Mouse (Mus musculus) kidney, embryonic 16.5 days (tissue): ENCODE measurements at regions not wholly inside any gene's neighbourhood (a gene's known extent, or its start where the extent isn't known, plus 50 kb on each side); places are given as distances from the start of the nearest gene placed in this dataset.

Experiments used
- ATAC-seq: fragments of 200-750 bp; cut with Nextera tagmentation; 2 replicates; pipeline ENCODE4 v1.8.0; 2017; ENCODE audit warnings: moderate TSS enrichment; ENCODE audit not compliant: low FRiP score, low TSS enrichment
- H3K27ac ChIP-seq: fragments of 300-500 bp; sonication (generic); 2 replicates; pipeline ENCODE4 v1.5.1; 2014; ENCODE audit warnings: low read length
- H3K27me3 ChIP-seq: fragments of 300-500 bp; sonication (generic); 2 replicates; pipeline ENCODE4 v1.6.1; 2014; ENCODE audit warnings: low read length, control low read depth, mixed read lengths; ENCODE audit not compliant: insufficient read depth
- H3K36me3 ChIP-seq: fragments of 300-500 bp; sonication (generic); 2 replicates; pipeline ENCODE4 v1.6.1; 2014; ENCODE audit warnings: low read length, control low read depth, mixed read lengths; ENCODE audit not compliant: insufficient read depth
- H3K4me1 ChIP-seq: fragments of 300-500 bp; sonication (generic); 2 replicates; pipeline ENCODE4 v1.6.1; 2014; ENCODE audit warnings: low read length, control low read depth, mixed read lengths; ENCODE audit not compliant: insufficient read depth
- H3K4me2 ChIP-seq: fragments of 300-500 bp; sonication (generic); replicated peaks from 2 replicates; pipeline ENCODE4 v1.6.1; 2014; ENCODE audit warnings: low read depth, low read length
- H3K4me3 ChIP-seq: fragments of 300-500 bp; sonication (generic); 2 replicates; pipeline ENCODE4 v1.5.1; 2014; ENCODE audit warnings: mild to moderate bottlenecking, low read length
- H3K9ac ChIP-seq: fragments of 300-500 bp; sonication (generic); replicated peaks from 2 replicates; pipeline ENCODE4 v1.6.1; 2014; ENCODE audit warnings: low read length
- H3K9me3 ChIP-seq: fragments of 300-500 bp; sonication (generic); 2 replicates; pipeline ENCODE4 v1.6.1; 2016; ENCODE audit warnings: low read length, control low read depth
- WGBS: fragments of 180-500 bp; shearing (Covaris S2); extraction: QIAGEN DNeasy Blood & Tissue Kit; methylation state at CpG from one replicate; pipeline ENCODE4 v1.1.7; 2014; 5-methylcytosine and 5-hydroxymethylcytosine counted together

DNA sequence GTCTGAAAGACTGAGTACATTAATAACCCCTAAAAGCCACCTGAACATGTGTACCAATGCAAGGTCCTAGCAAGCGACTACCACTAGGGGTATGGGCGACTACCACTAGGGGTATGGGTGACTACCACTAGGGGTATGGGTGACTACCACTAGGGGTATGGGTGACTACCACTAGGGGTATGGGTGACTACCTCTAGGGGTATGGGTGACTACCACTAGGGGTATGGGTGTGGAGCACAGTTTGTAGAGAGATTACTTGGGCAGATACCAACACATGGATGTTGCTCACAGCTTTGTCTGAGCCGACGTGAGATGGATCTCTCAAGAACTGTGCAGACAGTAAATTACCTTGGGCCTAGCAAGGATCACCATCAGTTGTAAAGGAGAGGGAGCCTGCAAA, 299.2 kb upstream of the Kcnh8 start:
- Histone ChIP-seq H3K27ac (no peak overlapping the region), H3K9me3 (no peaks in the 10 kb centered on the region), H3K36me3 (no peaks in the 10 kb centered on the region), H3K4me1 (no peaks in the 10 kb centered on the region), H3K4me3 (no peak overlapping the region), H3K27me3 (no peaks in the 10 kb centered on the region), H3K9ac (no peak overlapping the region), H3K4me2 (no peak overlapping the region)
- WGBS, result 94% methylated on average over 4 of the region's 4 CpGs
- no peak for ATAC-seq

- 89% methylated on average over 4 of the region's 4 CpGs for WGBS
- ATAC-seq, result no peak
- Histone ChIP-seq H3K4me3 (no peak overlapping the region), H3K4me1 (no peaks in the 10 kb centered on the region), H3K27me3 (no peaks in the 10 kb centered on the region), H3K4me2 (no peak overlapping the region), H3K9me3 (no peaks in the 10 kb centered on the region), H3K27ac (no peak overlapping the region), H3K9ac (no peak overlapping the region), H3K36me3 (no peaks in the 10 kb centered on the region)
These were observed 302.7 kb upstream of the Kcnh8 start for GRCm38 (mm10) chr17:52299769-52300168.

DNA sequence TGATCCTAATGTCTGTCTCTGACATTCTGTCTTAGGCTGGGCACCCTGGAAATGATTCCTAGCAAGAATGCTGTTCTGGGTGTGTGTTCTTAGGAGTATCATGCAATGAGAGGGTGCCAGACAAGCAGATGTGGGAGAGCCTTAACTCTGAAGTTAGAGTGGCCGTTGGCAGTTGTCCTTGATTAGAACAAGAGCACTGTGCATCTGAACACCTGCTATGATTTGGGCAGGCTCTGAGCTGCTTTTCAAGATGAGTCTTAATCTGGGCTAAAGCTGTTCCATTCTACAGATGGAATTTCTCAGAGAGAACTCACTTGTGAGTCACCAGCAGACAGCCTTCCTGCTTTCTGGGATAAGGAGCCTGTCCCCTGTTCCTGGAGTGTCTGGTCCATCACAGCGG, 317.1 kb upstream of the Kcnh8 start:
- 90% methylated on average over 2 of the region's 2 CpGs for WGBS
- H3K4me3 ChIP-seq, result no peak overlapping the region
- H3K4me1 ChIP-seq, result no peaks in the 10 kb centered on the region
- no peak overlapping the region for H3K9ac ChIP-seq
- no peak overlapping the region for H3K4me2 ChIP-seq
- H3K9me3 ChIP-seq, result no peaks in the 10 kb centered on the region
- H3K27me3 ChIP-seq, result no peaks in the 10 kb centered on the region
- ATAC-seq, result no peak
- no peak overlapping the region for H3K27ac ChIP-seq
- H3K36me3 ChIP-seq, result no peaks in the 10 kb centered on the region

DNA sequence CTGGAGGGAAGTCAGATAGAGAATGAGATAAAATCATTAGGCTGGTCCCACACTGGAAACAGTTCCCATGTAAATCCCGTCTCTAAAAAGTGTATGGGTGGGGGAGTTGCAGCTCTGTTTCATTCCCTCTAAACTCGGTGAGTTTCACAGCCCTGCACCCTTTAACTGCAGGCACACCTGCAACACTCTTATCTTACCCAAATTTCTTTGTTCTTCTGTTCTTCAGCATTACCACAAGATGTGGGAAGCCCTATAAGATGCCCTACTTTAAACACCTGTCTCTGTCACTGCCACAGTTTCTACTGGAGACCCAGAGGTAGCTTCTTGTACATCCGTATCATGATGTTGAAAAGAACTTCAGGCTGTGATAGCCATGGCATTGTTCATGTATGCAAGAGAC, 320.2 kb upstream of the Kcnh8 start:
- no peaks in the 10 kb centered on the region for H3K27me3 ChIP-seq
- H3K4me1 ChIP-seq, result no peaks in the 10 kb centered on the region
- 52% methylated on average over 3 of the region's 3 CpGs for WGBS
- no peak overlapping the region for H3K4me3 ChIP-seq
- no peaks in the 10 kb centered on the region for H3K36me3 ChIP-seq
- H3K27ac ChIP-seq, result no peak overlapping the region
- no peaks in the 10 kb centered on the region for H3K9me3 ChIP-seq
- no peak overlapping the region for H3K4me2 ChIP-seq
- H3K9ac ChIP-seq, result no peak overlapping the region
- ATAC-seq, result no peak

DNA sequence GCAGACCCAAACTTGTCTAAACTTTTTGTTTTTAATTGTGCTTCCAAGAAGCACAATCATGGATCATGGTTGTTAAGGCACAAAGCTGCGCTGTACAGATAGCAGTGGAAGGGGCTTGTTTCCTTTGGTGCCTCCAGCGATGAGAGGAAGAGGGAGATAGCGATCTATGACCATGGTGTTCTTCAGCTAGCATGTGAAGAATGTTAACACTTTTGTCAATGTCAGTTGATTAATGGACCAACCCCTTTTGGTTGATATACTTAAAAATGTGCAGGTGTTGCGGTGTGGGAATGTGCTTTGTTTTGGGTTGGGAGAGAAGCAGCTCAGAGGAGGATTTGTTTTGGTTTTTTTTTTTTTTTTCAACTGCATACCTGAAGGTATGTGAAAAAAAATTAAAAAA, 324.0 kb upstream of the Kcnh8 start:
- Histone ChIP-seq H3K36me3 (no peaks in the 10 kb centered on the region), H3K4me2 (no peak overlapping the region), H3K4me3 (no peak overlapping the region), H3K9ac (no peak overlapping the region), H3K4me1 (no peaks in the 10 kb centered on the region), H3K27me3 (no peaks in the 10 kb centered on the region), H3K27ac (no peak overlapping the region), H3K9me3 (no peaks in the 10 kb centered on the region)
- 70% methylated on average over 4 of the region's 4 CpGs for WGBS
- no peak for ATAC-seq

DNA sequence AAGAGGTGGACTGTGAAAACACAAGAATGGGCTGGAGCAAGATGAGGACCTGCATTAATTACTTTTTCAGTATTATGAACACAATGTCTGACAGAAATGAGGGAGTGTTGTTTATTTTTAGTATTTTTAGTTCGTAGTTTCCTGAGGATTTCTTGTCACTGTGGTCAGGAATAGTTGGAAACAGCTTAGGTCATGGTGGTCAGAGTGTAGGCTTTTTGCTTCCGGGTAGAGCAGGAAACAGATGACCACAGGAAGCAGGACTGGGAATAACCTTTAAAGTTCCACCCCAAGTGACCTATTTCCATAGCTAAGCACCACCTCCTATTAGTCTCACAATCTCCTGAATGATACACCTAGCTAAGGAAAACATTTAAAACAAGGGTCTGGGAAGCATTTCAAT, 333.7 kb upstream of the Kcnh8 start:
- ATAC-seq, result no peak
- Histone ChIP-seq H3K9me3 (no peaks in the 10 kb centered on the region), H3K27ac (no peak overlapping the region), H3K4me1 (no peaks in the 10 kb centered on the region), H3K36me3 (no peaks in the 10 kb centered on the region), H3K4me2 (no peak overlapping the region), H3K4me3 (no peak overlapping the region), H3K27me3 (no peaks in the 10 kb centered on the region), H3K9ac (no peak overlapping the region)
- 56% methylated on average over 2 of the region's 2 CpGs for WGBS

DNA sequence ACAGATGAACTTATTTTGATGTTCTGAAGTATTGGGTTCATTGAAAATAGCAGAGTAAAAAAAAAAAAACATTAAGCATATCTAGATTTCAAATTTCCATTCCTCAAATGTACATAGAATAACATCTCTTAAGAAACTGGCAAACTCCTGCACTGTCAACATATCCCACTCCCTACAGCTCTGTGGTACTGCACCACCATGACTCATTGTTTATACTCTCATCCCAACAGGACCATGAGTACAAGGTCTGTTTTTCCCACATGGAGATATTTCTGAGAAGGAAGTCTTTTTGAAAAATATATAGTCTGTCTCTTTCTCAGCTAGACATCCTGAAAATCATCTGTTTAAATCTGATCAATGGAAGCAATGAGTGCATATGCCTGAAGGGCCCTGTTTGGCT, 351.2 kb upstream of the Kcnh8 start:
- no peaks in the 10 kb centered on the region for H3K4me1 ChIP-seq
- H3K9ac ChIP-seq, result no peak overlapping the region
- no peak for ATAC-seq
- H3K27me3 ChIP-seq, result no peaks in the 10 kb centered on the region
- no peak overlapping the region for H3K27ac ChIP-seq
- H3K36me3 ChIP-seq, result no peaks in the 10 kb centered on the region
- H3K4me2 ChIP-seq, result no peak overlapping the region
- no peak overlapping the region for H3K4me3 ChIP-seq
- no peaks in the 10 kb centered on the region for H3K9me3 ChIP-seq

GRCm38 (mm10) chr17:52225584-52225983, 376.9 kb upstream of the Kcnh8 start:
- H3K4me3 ChIP-seq, result no peak overlapping the region
- ATAC-seq, result no peak
- no peaks in the 10 kb centered on the region for H3K9me3 ChIP-seq
- H3K4me1 ChIP-seq, result no peaks in the 10 kb centered on the region
- no peak overlapping the region for H3K27ac ChIP-seq
- no peak overlapping the region for H3K4me2 ChIP-seq
- no peaks in the 10 kb centered on the region for H3K36me3 ChIP-seq
- 81% methylated on average over 3 of the region's 3 CpGs for WGBS
- H3K27me3 ChIP-seq, result no peaks in the 10 kb centered on the region
- H3K9ac ChIP-seq, result no peak overlapping the region

GRCm38 (mm10) chr17:52220422-52220821, 382.1 kb upstream of the Kcnh8 start:
- H3K27me3 ChIP-seq, result no peaks in the 10 kb centered on the region
- no peak for ATAC-seq
- H3K4me1 ChIP-seq, result no peaks in the 10 kb centered on the region
- no peak overlapping the region for H3K4me2 ChIP-seq
- 90% methylated on average over 3 of the region's 3 CpGs for WGBS
- no peak overlapping the region for H3K9ac ChIP-seq
- H3K36me3 ChIP-seq, result no peaks in the 10 kb centered on the region
- no peak overlapping the region for H3K27ac ChIP-seq
- no peaks in the 10 kb centered on the region for H3K9me3 ChIP-seq
- H3K4me3 ChIP-seq, result no peak overlapping the region

DNA sequence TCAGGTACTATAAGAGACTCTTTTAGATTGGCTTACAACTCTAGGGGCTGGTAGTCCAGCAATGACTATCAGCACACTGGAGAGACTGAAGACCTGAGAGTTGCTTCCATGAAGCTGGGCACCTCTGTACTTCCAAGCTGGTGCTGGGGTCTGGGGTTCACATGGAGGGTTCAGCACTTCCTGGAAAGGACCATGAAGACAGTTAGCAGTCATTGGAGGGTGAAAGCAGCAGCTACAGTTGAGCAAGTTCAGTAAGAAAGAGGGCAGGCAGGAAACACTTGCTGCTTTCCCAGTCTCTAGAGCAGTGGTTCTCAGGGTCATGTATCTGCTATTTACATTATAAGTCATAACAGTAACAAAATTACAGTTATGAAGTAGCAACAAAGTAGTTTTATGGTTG, 384.3 kb upstream of the Satb1 start:
- no peak overlapping the region for H3K4me2 ChIP-seq
- H3K9ac ChIP-seq, result no peak overlapping the region
- H3K4me1 ChIP-seq, result no peaks in the 10 kb centered on the region
- no peak for ATAC-seq
- no peak overlapping the region for H3K4me3 ChIP-seq
- no peaks in the 10 kb centered on the region for H3K27me3 ChIP-seq
- no peak overlapping the region for H3K27ac ChIP-seq
- no peaks in the 10 kb centered on the region for H3K9me3 ChIP-seq
- no peaks in the 10 kb centered on the region for H3K36me3 ChIP-seq

DNA sequence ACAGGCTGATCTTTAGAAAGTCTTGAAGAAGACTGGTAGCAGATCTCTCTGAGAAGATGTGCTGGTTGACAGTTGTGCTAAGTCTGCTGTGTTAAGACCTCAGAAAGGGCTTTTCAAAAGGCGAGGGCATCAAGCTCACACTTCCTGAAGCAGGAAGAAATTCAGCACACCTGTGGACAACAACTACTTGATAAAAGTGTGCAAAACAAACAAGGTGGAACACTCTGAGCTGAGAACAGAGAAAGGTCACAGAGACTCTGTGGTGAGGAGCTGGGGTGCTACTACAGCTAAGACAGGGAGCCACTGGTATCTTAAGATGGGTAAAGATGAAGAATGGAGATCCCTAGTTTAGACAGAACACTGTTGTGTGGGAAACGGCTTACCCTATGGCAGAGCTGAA, 379.9 kb upstream of the Satb1 start:
- no peak overlapping the region for H3K27ac ChIP-seq
- no peaks in the 10 kb centered on the region for H3K4me1 ChIP-seq
- no peak overlapping the region for H3K9ac ChIP-seq
- ATAC-seq, result no peak
- no peak overlapping the region for H3K4me3 ChIP-seq
- 70% methylated on average over 2 of the region's 2 CpGs for WGBS
- no peaks in the 10 kb centered on the region for H3K36me3 ChIP-seq
- H3K4me2 ChIP-seq, result no peak overlapping the region
- no peaks in the 10 kb centered on the region for H3K9me3 ChIP-seq
- no peaks in the 10 kb centered on the region for H3K27me3 ChIP-seq
